Mouse (Mus musculus) spleen, adult 18-20 months (tissue): ENCODE measurements around the gene Coasy.
"Not testable (repeated sequence)": the region's sequence is repeated elsewhere in the genome, so short reads cannot be mapped to it uniquely, and the experiment has no call there.

Experiments
- DNase-seq, 2 experiments: peaks; one replicate each; pipeline ENCODE4 v3.0.0; 2022; ENCODE audit warnings: mixed read lengths in 2 of 2

Gene Coasy

DNA sequence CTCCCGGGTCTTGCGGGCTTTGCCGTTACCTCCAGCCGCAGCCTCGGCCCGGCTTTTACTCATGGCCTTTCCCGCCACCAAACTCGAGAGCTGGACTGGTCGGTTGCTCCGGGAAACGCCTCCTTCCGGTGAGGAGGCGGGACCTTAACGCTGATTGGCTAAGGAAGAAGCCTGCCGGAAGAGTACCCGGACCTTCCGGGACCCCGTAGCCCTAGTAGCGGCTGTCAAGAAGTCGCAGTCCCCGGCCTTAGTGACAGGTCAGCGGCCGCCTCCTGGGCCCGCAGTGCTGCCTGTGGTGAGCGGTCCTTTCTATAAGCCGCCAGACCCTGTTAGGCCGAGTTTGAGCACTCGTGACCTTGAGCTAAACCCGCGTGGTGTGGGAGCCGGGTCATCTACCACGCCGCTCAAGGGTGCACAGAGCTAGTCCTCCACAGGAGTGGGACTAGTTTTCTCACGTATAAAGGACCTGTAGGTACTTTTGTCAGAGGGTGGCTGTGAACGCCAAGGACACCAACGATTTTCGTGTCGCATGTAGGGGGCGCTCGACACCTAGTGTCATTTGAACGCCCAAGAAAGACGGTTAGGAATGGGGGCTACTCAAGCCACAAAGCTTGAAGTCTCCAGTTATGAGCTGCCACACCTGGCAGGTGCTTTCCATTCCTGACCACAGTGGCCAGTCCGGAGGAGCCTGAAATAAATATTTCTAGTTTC, 13.1 kb downstream of the Coasy start, which contains the start of gene Psmc3ip:
Gene Psmc3ip, minus strand, starts transcription at position 123 of the 711 bp plus-strand sequence.
- DNase-seq = peak; percentile 85 to 93

DNA sequence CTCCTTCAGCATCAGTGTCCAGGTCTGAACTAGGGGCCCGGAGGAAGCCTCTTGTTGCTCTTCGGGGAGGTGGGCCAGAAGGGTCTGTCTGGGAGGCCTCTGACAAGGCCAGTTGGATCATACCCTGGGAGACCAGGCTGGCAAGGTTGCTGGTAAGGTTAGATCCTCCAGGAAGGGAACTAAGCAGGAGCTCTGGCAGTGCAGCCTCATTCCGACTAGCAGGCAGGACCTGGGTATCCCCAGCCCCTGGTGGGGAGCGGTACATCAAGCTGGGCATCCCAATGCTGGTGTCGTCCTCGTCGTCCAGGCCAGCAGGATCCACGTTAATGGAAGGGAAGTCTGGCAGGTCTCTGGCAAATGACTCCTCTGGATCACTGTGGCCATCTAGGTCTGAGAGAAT, 15.9 kb downstream of the Coasy start:
- DNase-seq = no peak

DNA sequence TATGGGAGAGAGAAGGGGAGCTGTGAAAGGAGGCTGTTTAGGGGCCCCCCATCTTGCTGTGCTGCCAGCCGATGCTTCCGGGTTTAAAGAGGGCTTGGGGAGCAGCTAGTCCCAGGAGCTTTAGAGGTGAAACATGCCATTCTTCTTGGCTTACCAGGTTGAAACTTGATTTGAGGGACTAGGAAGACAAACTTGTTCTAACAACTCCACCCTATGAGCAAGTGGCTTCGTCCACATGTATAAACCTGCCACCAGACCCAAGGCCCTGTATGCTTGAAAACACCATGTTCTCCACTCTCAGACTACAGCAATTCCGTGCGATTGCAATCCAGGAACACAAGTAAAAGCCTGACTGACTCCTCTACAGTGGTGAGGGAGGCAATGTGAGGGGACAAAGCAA, 20.6 kb downstream of the Coasy start:
- no peak for DNase-seq

DNA sequence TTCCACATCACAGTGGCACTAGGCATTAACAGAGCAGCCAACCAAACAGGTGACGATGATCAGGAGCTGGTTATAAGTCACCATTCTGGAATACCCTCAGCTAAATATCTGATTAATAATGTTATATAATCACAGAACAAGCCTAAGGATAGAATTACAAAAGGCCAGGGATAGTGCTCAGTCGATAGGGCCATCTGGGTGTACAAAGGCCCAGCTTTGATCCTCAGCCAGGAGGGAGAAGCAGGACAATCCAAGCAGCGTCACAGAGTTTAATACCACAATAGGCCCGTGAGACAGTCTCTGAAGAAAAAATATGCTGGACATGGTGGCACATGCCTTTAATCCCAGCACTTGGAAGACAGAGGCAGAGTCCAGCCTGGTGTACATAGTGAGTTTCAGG, 27.0 kb downstream of the Coasy start:
- DNase-seq = no peak

DNA sequence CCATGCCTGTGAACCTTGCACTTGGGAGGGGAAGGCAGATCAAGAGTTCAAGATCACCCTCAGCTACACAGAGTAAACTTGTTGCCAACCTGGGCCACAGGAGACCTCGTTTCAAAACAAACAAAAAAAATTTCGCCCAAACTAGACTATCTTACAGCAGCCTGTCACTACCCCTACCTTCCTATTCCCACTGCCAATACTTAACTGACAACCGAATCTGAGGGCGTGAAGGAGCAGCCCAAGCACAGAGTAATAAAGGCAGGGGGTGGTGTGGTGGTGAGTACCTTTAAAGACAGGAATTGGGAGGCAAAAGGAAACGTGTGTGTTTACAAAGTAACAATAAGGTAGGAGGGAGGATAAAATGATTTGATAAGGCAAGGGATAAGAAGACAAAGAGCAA, 28.3 kb downstream of the Coasy start:
- DNase-seq = no peak

DNA sequence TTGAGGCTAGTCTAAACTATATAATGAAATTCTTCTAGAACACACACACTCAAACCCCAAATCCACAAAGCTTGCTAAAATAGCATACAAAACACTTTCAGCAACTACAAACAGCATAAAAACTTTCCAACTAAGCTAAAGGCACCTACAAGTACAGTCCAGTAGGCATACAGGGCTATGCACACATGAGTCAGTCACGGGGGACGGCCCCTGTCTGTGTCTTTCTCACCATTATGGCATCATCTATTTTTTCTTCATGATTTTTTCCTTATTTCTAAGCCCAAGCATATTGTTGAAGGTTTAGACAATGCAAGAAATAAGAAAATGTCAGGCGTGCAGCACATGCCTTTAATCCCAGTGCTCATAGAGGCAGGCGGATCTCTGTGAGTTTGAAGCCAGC, 28.8 kb downstream of the Coasy start:
- DNase-seq = no peak

DNA sequence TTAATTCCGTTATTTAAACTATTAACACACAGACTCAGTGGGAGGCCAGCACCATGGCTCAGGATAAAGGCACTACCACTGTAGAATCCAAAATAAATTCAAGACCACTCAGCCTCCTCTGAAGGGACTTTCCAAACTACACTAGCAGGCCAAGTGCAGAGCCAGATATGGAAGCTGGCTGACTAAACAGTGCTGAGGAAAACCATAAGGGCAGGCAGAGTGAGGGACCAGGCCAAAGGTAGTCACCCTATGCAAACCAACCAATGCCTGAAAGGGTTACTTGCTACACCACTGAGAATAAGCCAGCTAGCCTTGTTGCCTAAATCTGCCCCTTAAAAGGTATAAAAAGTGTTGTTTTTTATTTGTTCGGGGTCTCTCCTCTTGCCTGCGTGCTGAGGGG, 29.8 kb downstream of the Coasy start:
- DNase-seq = no peak

DNA sequence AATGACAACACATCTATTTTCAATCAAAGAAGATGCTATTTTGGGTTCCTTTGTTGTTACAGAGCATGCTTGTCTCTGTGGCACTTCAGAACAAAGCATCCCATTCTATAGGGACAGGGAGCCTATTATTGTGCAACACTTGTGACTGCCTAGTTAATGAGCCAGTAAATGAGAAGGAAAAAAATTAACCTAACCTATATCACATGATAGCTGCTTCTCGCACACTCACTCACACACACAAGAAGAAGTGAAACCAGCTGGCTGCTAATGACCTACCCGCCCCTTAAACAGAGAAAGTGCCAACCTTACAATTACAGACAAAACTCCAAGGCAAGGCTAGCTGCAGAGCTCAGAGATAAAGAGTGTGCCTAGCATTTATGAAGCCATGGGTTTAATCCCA, 33.2 kb downstream of the Coasy start:
- peak in 1 of 2 experiments; percentile 18 for DNase-seq

DNA sequence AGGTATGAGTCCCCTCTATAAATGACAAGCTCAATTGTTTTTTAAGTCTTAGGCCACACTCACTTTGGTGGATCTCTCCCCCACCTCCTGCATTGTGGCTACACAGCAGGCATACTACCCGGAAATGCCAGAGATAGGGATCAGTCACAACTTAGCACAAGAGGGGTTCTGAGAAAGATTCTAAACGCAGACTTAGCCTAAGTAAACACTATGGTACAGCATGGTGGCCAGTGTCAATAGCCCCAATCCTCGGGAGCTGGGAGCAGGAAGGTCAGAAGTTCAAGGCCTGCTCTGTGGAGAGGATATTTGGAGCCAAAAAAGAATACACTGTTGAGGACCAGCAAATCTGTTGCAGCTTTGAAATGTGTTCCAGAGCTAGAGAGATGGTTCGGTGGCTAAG, 35.7 kb downstream of the Coasy start:
- no peak for DNase-seq

DNA sequence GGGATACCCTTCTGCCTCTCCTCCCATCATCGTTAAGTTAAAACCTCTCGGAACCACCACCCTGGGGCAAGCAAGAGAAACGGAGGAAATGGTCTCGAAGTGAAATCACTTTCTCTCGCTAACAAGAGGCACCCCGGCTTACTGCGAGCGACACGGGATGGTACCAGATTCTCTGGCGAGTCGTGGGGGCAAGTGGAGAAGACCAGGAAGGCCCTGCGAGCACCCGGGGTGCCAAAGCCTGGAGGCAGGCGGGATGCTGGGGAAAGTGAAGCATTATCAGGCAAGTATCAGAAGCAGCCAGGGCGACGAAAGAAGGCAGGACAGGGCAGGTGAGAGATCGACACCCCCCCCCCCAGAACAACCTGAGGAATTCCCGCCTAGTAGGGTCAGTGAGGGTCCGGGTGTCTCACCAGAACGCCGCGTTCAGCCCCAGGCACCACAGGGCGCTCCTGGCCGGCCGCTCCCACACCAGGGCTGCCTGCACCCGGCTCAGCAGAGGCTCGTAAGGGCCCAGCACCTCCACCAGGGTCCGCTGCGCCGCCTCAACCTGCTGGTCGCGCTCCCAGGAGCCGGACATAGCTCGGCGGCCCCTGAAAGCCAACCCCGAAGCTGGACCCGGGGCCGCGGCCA, 36.9 kb downstream of the Coasy start:
- no peak for DNase-seq

DNA sequence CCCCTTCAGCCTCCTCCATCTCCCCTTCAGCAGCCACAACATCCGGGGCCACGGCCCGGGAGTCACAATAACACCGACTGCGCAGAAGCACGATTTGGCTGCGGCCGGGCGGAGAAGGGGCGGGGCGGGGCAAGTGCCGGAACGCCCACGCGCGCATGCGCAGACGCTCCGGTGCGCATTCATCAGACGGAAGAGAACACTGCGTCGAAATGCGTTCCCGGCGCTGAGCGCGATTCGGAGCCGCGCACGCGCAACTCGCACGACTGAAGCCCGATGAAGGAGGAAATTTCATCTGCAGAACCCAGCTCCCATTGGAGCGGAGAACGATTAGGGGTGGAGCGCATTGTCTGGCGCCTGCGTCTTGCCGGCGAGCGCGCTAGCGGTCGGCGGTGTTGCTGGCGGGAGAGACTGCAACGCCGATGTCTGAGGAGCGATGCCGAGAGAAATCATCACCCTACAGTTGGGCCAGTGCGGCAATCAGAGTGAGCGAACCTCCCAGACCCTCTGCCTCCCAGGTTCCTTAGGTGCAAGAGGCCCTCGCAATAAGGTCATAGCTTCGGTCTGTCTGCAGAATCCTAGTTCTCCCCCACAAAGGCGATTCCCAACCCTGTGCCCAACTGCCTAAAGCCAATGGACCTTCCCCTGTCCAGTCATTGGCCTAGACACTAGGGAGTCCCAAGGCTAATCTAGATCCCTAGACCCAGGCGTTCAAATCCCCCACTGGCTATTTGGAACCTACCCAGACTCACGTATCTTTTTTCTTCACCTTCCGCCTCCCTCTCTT, 37.6 kb downstream of the Coasy start, which contains the start of the genes Retreg3 and Tubg1:
Gene Retreg3, minus strand, starts transcription at position 133 of the 784 bp plus-strand sequence.
Gene Tubg1, plus strand, starts transcription at position 178 of the 784 bp plus-strand sequence.
- peak; percentile 99 for DNase-seq

DNA sequence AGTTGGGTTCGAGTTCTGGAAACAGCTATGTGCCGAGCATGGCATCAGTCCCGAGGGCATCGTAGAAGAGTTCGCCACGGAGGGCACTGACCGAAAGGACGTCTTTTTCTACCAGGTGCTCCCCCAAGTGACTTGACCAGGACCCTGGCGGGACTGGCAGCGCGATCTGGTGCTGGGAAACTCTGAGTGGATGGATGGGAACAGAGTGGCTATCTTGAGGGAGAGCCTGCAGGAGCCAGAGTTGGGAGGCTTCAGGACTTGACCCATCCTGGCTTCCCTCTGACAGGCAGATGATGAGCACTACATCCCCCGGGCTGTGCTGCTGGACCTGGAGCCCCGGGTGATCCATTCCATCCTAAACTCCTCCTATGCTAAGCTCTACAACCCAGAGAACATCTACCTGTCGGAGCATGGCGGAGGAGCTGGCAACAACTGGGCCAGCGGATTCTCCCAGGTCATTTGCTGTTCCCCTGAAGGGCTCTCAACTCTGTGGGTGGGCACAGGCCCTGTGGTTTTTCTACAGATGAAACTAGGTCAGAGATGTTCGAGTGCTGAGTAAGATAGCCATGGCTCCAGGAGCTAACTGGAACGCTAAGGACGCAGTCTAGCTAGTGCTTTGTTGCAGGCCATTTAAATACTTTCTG, 38.3 kb downstream of the Coasy start:
- peak in 1 of 2 experiments; percentile 19 for DNase-seq

DNA sequence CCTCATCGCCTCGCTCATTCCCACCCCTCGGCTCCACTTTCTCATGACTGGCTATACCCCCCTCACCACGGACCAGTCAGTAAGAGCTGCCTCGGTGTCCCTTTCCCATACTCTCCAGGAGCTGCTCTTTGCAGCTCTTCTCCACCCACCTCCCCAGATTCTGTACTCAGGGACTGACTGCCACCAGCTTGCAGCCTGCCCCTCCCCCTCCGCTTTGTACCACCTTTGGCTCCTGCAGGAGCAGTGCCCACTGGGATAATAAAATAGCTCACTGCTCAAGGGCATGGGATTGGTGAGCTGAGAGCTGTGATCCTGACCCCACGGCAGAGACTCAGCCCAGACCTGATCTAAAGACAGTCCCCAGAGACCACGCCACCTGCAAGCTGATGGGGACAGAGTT, 42.1 kb downstream of the Coasy start:
- DNase-seq = not testable (repeated sequence)

DNA sequence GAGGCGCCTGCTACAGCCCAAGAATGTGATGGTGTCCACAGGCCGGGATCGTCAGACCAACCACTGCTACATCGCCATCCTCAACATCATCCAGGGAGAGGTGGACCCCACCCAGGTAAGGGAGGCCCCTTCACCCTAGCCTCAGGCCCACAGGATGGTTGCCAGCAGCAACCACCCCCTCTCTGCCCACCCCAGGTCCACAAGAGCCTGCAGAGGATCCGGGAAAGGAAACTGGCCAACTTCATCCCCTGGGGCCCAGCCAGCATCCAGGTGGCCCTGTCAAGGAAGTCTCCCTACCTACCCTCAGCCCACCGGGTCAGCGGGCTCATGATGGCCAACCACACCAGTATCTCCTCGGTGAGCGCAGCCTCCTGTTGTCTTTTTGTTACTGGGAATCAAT, 42.6 kb downstream of the Coasy start:
- not testable (repeated sequence) for DNase-seq

DNA sequence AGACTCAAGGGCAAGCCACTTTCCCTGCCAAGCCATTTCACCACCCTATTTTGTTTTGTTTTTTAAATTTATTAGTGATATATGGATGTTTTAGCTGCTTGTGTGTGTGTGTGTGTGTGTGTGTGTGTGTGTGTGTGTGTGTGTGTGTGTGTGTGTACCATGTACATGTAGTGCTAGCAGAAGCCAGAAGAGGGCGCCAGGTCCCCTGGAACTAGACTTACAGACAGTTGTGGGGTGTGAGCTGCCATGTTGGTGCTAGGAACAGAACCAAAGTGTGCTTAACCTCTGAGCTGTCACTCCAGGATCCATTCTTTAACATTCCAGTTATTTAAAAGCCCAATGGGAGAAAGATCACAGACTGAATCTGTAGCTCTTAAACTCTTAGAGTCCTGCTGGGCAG, 44.7 kb downstream of the Coasy start:
- DNase-seq = no peak

DNA sequence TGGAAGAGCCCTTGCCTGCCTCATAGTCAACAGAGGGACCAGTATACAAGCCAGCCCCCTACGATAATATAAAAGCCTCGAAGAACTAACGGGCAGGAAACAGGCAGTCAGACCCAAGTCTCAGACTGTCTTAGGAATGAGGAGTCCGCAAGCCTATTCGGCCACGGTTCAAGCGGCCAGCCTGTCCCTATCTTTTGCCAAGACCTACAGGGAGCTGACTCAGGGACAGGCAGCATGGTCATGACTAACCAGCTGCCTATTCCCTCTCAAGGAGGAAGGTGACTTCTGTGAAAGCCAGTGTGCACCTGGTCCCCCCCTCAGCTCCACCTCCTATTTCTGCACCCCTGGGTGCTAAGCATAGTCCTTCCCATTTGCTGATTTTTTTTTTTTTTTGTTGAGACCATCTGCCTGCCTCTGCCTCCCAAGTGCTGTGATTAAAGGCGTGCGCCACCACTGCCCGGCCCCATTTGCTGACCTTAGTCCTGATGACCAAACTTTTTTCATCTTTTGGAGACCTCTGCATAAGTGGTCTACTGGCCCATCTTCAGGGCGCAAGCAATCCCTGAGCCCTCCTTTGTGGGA, 46.7 kb downstream of the Coasy start:
- DNase-seq = no peak

DNA sequence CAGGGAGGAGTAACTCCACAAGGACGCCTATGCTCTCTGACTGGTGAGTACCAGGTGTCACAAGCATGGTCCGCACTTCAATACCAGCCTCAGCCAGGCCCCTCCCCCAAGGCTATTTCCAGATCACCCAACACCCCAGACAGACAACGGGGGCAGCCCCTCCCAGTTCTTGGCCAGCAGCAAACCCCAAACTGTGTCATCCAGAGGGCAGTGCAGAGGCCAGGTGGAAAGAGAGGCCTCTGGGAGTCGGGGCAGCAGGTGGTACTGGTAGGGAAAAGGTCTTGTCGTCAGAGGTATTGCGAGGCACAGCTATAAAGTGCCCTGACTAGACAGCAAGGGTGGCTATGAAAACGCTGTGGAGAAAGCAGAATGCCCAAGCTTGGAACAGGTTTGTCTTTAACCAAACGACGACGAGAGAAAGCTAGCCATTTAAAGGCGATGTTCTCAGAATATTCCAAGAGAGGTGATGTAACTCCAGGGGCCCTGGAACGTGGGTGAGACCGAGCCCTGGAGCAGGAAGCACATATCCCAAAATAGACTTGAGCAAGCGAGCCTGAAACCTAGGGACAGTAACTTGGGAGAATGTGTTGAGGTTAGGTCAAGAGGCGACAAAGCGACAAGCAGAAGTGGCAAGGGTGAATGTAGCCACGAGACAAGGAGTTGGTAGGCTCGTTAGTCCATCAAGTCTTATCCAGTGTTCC, 47.8 kb downstream of the Coasy start:
- DNase-seq = no peak

DNA sequence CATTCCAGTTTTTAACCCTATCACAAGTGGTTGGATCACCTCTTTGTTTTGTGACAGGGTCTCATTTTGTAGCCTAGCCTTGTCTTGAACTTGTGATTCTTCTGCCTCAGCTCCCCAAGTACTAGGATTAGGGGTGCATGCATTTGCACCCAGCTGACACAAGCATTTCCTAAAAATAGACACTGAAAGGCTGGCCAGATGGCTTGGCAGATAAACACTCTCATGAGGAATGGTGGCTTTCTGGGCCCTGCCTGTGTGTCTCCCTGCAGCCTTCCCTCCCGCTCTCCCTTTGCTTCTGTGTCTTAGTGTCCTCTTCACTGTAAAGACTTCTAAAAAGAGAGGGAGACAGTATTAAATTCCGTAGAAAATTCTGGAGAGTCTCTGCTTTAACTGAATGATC, 48.8 kb downstream of the Coasy start:
- DNase-seq = no peak

DNA sequence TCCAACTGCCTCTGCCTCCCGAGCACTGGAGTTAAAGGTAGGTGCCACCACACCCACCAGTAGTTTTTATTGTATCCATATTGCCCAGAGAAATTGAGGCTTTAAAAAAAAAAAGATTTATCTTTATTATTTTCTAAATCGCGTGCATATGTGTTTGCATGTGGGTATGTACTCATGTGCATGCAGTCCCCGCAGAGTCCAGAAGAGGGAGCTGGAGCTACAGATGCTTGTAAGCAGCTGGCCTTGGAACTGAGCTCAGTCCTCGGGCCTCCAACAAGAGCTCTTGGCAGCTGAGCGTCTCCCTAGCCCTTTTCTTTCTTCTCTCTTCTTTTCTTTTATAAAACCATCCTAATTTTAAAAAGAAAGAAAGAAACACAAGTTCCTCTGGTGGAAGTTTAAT, 49.3 kb downstream of the Coasy start:
- no peak for DNase-seq

DNA sequence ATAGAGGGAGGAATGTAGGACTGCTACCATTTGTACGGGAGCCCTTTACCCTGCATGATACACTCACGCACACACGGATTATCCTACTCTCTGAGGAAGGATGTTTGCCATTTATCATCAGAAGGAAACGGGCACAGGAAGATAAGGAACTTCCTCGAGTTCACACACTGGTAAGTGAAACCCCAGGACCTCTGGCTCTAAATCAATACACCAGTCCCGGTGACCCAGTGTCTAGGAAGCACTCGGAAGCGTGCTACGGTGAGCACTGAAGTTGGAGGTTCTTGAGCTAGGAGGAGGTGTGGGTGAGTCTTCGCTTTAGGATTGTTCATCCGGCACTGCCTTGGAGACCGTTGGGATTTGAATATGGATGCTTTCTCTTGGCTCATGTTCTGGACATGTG, 50.7 kb downstream of the Coasy start:
- no peak for DNase-seq

DNA sequence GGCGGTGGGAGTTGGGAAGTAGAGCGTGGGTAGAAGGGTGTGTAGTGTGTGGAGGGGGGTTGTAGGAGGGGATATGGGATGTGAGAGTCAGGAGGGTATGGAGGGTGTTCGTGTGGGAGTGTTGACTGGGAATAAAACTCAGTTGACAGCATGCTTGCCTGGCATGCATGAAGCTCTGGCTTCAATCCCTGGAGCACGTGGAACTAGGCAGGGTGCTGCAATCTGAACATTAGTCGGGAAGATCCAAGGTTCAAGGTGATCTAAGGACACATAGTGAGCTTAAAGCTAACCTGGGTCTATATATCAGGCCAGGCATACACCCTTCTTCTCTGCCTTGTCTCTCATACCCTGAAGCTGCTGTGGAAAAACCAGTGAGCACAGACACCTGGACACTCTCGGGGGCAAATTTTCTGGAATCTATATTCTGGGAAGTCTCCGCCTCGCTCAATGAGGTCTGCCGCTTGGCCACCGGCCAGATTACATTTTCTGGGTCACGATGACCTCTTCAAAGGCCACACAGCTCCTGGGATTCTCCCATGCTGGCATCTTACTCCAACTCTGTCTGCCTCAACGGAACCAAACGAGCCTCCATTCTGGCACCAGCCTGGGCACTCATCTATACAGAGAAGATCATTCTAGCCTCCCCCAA, 52.0 kb downstream of the Coasy start:
- no peak for DNase-seq
